Mouse (Mus musculus): ENCODE measurements around the gene Mettl27.

DNA sequence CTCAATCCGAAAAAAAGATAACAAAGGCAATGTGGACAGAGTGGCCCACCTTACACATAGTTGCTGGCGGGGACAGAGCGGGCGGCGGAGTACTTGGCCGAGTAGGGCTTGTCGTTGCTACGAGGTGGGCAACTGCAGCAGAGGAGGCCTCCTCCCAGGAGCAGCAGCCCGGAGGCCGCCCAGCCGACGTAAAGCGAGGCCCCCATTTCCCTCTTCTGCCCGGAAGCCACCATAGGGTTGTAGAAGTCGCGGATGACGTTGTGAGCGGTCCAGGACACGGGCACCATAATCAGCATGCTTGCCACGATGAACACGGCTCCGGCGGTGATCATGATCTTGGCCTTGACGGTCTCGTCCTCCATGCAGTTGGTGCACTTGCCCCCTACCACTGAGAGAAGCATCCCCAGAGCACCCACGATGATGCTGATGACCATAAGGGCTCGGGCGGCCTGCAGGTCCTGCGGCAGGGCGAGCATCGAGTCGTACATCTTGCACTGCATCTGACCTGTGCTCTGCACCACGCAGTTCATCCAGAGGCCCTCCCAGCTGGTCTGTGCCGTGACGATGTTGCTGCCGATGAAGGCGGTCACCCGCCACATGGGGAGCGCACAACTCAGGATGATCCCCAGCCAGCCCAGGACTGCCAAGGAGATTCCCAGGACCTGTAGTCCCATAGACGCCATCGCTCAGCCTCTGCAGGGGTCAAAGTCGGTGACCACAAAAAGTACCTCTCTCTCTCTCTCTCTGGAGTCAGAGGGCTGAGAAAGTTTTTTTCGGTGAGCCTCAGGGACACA is 14.1 kb downstream of the Mettl27 start:
- TF ChIP-seq CTCF (IDR thresholded peaks at IDR 0.05; ENCODE audit: low read depth) (no peak), EP300 (IDR thresholded peaks at IDR 0.05; ENCODE audit: low read depth) (no peak)
